Mouse (Mus musculus): ENCODE results near the gene Pax3. TPM values are rescaled to one million over a fixed set of nuclear protein-coding genes. Genes with fewer than 3 reads are reported as not detected.

The Pax3 gene
- 0.04 and 0.05 TPM in 2 replicates for polyA plus RNA-seq (2015; fragmentation: Nextera tagmentation; extraction: Ambion mirVana)

DNA sequence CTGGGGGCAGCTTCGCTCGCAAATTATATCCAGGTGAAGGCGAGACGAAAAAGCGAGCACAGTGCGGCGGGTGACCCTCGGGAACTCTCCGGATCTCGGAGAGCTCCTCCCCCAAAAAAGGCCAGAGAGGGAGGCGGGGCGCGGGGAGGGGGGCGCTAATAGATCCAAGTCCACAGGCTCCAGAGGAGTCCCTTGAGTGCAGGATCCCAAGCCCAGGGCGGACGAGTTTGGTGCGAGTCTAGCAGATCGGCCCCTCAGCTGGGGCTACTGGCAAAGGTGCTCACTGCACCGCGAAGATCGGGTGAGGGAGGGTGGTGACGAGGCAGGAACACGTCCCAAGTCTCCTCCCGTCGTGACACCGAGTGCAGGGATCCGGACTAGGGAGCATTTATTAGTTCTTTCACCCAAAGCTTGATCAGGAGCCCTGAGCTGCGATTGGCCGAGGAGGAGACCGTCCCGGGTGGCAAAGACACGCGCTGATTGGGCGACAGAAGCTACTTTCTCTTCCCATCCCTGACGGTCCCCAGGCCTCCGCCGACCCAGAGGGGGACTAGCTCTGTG is at the start of gene Pax3:
Gene Pax3 (minus strand): TSS at position 384 of the 561 bp plus-strand sequence.
- Histone ChIP-seq H3K9ac (no peak within 1 kb of the TSS), H3K4me1 (peaks cover 11% of the 10 kb centered on the region; the same call in 1 of the 2 replicates), H3K27me3 (replicated peaks) (peaks cover 85% of the 10 kb centered on the region), H3K4me2 (peak within 1 kb of the TSS; percentile 48), H3K36me3 (no peaks in the 10 kb centered on the region), H3K9me3 (no peaks in the 10 kb centered on the region), H3K27ac (no peak within 1 kb of the TSS), H3K4me3 (replicated peaks) (peak within 1 kb of the TSS; percentile 23)
- under 1% methylated on average over 37 of the region's 37 CpGs for WGBS
- ATAC-seq (ENCODE audit: insufficient read depth, low FRiP score, low read depth) = no peak

DNA sequence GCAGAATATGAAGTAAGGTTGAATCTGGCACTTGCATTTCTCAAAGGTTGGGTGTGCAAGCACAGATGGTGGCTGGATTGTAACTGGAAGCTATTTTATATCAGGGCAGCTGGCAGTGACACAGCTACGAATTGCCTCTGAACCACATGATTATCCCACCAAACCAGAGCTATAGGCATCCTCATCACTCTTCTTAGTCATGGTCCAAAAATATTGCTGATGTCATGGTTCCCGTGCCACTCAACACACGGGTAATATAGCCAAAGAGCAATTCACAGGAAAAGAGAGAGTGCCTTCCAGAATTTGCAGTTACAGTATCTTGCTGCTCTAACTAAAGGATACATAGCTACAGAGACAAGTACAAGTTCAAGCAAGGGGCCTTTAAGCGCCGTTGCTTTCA is 37.4 kb upstream of the Pax3 start:
- ATAC-seq (ENCODE audit: insufficient read depth, low FRiP score, low read depth) = no peak
- no peak overlapping the region for H3K9ac ChIP-seq
- no peak overlapping the region for H3K4me3 ChIP-seq (replicated peaks)
- H3K27me3 ChIP-seq (replicated peaks) = no peaks in the 10 kb centered on the region
- H3K4me1 ChIP-seq = no peaks in the 10 kb centered on the region
- 72% methylated on average over 5 of the region's 5 CpGs for WGBS
- H3K4me2 ChIP-seq = no peak overlapping the region
- H3K9me3 ChIP-seq = no peaks in the 10 kb centered on the region
- no peaks in the 10 kb centered on the region for H3K36me3 ChIP-seq
- no peak overlapping the region for H3K27ac ChIP-seq

DNA sequence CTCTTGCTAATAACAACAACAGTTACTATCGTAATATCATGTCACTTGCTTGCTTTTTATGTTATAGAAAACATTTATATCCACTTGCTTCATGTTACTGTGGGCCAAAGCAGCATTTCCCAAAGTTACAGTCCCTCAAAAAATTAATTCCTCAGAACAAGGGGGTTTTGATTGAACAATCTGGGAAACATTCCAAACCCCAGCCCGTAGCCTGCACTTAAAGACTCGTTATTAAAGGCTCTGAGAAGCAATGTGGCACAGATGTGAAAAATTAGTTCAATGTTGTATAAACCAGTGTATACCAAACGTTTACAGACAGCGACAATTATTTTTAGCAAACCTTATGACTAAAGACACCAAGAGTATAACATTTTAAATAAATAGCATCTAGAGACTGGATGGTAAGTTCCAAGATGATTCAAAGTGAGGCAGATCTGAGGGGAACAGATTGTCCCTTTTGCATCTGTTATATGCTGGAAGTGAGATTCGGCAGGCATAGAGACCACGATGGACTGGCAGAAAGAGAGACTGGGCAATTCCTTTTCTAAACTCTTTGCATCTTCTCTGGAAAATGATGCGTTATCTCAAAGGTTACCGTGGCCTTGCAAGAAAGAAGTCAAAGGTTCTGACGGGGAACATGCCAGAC is 35.1 kb upstream of the Pax3 start:
- Histone ChIP-seq H3K4me1 (no peaks in the 10 kb centered on the region), H3K27me3 (replicated peaks) (no peaks in the 10 kb centered on the region), H3K9me3 (no peaks in the 10 kb centered on the region), H3K27ac (no peak overlapping the region), H3K4me3 (replicated peaks) (no peak overlapping the region), H3K4me2 (no peak overlapping the region), H3K36me3 (no peaks in the 10 kb centered on the region), H3K9ac (no peak overlapping the region)
- 44% methylated on average over 10 of the region's 10 CpGs for WGBS
- ATAC-seq (ENCODE audit: insufficient read depth, low FRiP score, low read depth) = no peak

DNA sequence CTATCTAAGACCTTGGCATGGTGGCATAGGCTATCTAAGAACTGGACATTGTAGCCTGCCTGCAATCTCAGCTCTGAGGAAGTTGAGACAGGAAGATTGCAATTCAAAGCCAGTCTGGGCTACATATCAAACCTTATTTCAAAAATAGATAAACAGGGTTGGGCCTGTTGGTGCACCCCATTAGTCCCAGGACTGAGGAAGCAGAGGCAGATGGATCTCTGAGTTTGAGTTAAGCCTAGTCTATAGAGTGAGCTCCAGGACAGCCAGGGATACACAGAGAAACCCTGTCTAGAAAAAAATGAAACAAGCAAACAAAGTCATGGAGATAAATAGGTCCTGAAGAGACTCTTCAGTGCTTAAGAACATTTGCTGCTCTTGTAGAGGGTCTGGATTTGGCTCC is 32.9 kb upstream of the Pax3 start:
- Histone ChIP-seq H3K9me3 (no peaks in the 10 kb centered on the region), H3K4me1 (no peaks in the 10 kb centered on the region), H3K27me3 (replicated peaks) (no peaks in the 10 kb centered on the region), H3K4me3 (replicated peaks) (no peak overlapping the region), H3K4me2 (no peak overlapping the region), H3K27ac (no peak overlapping the region), H3K9ac (no peak overlapping the region), H3K36me3 (no peaks in the 10 kb centered on the region)
- ATAC-seq (ENCODE audit: insufficient read depth, low FRiP score, low read depth) = no peak

DNA sequence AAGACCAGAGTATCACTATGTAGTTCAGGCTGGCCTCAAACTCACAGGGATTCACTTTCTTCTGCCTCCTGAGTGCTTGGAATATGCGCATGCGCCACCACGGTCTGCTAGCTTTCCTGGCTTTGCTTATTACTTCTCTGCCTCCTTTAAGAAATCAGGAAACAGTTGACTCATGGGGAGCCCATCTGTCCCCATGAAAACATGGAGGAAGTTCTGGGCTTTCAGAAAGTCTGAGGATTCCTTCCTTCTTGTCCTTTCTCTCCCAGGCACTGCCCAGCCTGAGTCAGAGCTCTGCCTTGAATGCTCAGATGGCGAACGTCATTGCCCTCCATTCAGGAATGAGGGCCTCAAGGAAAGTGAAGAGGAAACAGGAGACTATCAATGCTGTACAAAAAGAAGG is 31.8 kb upstream of the Pax3 start:
- Histone ChIP-seq H3K9me3 (no peaks in the 10 kb centered on the region), H3K9ac (no peak overlapping the region), H3K4me2 (no peak overlapping the region), H3K4me1 (no peaks in the 10 kb centered on the region), H3K4me3 (replicated peaks) (no peak overlapping the region), H3K27ac (no peak overlapping the region), H3K36me3 (no peaks in the 10 kb centered on the region), H3K27me3 (replicated peaks) (no peaks in the 10 kb centered on the region)
- WGBS = 66% methylated on average over 5 of the region's 5 CpGs
- no peak for ATAC-seq (ENCODE audit: insufficient read depth, low FRiP score, low read depth)

DNA sequence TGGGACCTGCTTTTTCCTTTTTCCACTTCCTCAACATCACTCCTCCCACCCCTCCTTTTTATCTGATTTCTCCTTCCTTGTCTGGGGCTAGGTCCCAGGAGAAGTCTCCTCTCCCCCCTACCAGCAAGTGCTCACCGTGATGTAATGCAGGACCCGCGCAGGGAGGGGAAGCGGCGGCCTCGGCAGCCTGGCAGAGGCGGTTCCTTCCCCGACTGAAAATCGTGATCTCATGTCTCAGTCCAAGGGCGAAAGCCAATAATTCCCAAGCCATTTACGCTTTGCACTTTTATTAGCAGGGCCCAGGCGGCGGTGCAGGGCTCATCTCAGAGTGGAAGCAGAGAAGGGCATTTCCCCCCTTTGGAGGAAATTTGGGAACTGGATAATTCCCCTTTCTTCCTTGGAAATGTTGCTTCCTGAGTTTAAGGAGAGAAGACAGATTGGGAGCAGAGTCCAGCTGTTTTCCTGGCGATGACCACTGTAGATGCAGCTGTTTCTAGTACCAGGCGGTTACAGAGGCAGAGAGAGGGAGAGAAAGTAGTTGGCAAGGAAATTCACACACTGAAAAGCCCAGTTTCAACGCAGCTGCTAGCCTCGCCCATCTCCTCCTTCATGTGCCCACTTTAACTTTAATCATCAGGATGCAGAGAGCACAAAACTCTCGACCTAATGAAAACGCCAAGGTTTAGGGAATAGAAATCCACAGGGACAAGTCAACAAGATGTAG is 21.3 kb upstream of the Pax3 start:
- Histone ChIP-seq H3K4me1 (peaks cover 24% of the 10 kb centered on the region), H3K9me3 (no peaks in the 10 kb centered on the region), H3K4me3 (replicated peaks) (peak overlapping the region; percentile 55; the same call in 1 of the 2 replicates), H3K36me3 (no peaks in the 10 kb centered on the region), H3K9ac (no peak overlapping the region), H3K27ac (no peak overlapping the region), H3K27me3 (replicated peaks) (peaks cover 73% of the 10 kb centered on the region), H3K4me2 (peak overlapping the region; percentile 99)
- ATAC-seq (ENCODE audit: insufficient read depth, low FRiP score, low read depth) = no peak
- 4% methylated on average over 19 of the region's 19 CpGs for WGBS

DNA sequence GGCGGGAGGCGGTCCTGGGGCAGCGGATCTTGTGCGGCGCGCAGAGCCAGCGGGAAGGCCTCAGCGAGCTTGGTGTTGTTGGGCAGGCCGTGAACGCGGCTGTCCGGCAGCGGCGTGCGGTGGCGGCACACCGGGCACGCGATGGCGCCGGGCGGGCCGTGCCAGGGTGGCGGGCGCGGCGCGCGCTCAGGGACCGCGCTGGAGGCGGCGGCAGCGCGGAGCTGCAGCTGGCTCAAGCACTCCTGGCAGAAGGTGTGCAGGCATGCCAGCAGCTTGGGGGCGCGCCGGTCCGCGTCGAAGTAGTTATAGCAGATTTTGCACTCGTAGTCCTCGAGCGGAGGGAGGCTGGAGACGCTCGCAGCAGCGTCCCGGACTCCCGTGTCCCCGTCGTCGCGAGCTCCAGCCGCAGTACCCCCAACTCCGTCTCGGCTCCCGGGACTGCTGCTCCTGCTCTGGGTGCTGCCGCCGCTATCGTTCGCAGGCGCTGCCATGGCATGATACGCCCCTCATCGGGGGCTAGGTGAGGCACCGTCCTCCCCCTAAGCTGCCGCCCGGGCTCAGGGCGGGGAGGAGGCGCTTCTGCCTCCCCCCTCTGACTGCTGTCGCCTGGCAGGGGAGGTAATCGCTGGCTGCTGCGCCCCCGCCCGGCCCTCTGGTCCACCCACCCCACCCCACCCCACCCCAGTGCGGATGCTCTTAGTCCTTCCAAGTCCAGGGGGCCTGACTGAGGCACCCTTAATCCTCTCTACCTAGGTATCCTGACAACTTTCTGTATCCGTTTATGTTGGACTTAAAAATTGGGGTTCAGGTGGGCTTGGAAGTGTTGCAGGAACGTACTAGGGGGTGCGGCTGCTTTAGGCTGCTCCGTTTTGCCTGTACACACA is 20.5 kb upstream of the Pax3 start:
- under 1% methylated on average over 76 of the region's 79 CpGs for WGBS
- Histone ChIP-seq H3K4me2 (peak overlapping the region; percentile 99), H3K4me3 (replicated peaks) (peak overlapping the region; percentile 55), H3K9ac (peak overlapping the region; percentile 29; the same call in 1 of the 2 replicates), H3K27ac (no peak overlapping the region), H3K9me3 (no peaks in the 10 kb centered on the region), H3K4me1 (peaks cover 24% of the 10 kb centered on the region), H3K36me3 (no peaks in the 10 kb centered on the region), H3K27me3 (replicated peaks) (peaks cover 79% of the 10 kb centered on the region)
- ATAC-seq (ENCODE audit: insufficient read depth, low FRiP score, low read depth) = 0 out of 2 replicates have a peak, but pooled peaks have one; percentile 56

DNA sequence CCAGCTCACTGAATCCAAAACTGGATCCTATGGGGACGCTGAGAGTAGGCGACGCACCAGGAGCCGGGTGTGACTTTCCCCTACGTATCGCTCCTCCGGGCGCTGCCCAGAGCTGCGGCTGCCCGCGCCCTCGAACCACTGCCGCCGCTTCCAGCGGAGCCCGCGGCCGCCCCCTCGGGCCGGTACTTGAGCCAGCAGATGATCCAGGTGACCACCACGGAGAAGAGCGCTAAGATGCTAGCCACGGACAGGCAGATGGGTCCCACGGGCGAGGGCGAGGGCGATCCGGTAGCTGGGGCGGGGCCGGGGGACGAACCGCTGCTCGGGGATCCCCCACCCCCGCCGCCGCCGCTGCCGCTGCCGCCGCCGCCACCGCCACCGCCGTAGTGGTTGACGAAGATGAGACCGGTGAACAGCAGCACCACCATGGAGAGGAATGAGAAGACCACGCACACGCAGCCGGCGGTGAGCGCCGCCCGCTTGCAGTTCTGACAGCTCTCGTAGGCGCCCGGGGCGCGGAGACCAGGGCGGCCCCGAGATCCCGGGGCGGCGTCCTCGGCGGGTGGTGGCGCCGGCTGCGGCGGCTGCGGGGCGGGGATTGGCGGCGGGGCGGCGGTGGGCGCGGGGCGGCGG is 19.7 kb upstream of the Pax3 start:
- peaks cover 86% of the 10 kb centered on the region for H3K27me3 ChIP-seq (replicated peaks)
- H3K4me2 ChIP-seq = peak overlapping the region; percentile 99
- no peak for ATAC-seq (ENCODE audit: insufficient read depth, low FRiP score, low read depth)
- peak overlapping the region; percentile 55 for H3K4me3 ChIP-seq (replicated peaks)
- H3K27ac ChIP-seq = no peak overlapping the region
- WGBS = under 1% methylated on average over 59 of the region's 79 CpGs
- no peaks in the 10 kb centered on the region for H3K36me3 ChIP-seq
- H3K9me3 ChIP-seq = no peaks in the 10 kb centered on the region
- H3K9ac ChIP-seq = peak overlapping the region; percentile 29; the same call in 1 of the 2 replicates
- peaks cover 24% of the 10 kb centered on the region for H3K4me1 ChIP-seq

DNA sequence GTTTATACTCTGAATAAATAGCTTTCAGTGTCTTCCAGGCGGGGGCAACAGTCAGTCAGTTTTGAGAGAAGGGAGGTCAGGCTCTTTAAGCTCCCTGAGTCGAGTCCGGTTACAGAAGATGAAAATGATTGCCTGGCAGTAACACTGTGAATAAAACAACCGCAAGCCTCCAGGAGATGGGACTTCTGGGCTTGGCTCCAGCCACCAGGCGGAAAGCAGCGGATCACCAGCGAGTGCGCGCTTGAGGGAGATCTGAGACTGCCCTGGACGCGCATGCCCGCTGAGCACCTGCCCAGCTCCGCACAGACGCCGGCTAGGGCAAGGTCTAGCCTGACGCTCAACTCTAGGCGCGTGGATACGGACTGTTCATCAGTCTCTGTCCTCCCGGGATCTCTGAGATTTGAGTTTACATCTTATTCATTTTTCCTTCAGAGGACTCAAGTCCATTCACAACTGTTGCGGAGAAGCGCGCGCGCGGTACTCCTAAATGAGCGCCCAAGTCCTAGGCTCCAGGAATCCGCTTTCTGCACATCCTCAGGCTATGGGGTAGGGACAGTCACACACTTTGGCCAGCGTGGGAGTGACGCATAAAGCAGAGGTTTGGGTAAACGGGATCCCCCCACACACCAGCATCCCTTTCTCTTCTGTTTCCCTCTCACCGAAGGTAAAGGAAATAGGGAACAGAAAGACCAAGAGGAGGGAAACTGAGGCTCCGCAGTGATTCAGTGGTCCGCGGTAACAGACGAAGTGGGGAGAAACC is 19.0 kb upstream of the Pax3 start:
- Histone ChIP-seq H3K9ac (no peak overlapping the region), H3K4me3 (replicated peaks) (peak overlapping the region; percentile 55), H3K9me3 (no peaks in the 10 kb centered on the region), H3K36me3 (no peaks in the 10 kb centered on the region), H3K4me1 (peaks cover 24% of the 10 kb centered on the region), H3K4me2 (peak overlapping the region; percentile 99), H3K27me3 (replicated peaks) (peaks cover 93% of the 10 kb centered on the region), H3K27ac (no peak overlapping the region)
- ATAC-seq (ENCODE audit: insufficient read depth, low FRiP score, low read depth) = peak; percentile 47; the same call in 1 of the 2 replicates
- WGBS = under 1% methylated on average over 36 of the region's 36 CpGs

DNA sequence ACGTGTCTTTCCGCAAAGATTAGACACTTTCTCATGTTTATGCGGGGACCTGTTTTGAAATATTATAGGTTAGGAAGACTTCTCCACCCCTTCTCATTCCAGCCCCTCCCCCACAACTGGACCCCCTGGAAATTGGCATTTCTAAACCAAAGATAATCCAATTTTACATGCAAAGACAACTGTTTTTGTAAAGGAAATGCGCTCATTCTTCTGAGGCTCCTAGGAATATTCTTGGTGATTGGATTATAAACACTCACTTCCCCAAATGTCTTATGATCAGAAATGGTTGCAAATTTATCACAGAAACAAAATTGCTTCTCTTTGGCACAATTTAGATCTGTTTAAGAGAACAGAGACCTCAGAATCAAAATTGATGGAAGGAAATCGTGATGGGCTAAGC is 14.1 kb upstream of the Pax3 start:
- Histone ChIP-seq H3K36me3 (no peaks in the 10 kb centered on the region), H3K27me3 (replicated peaks) (peaks cover 95% of the 10 kb centered on the region), H3K9ac (no peak overlapping the region), H3K27ac (no peak overlapping the region), H3K4me2 (no peak overlapping the region), H3K9me3 (no peaks in the 10 kb centered on the region), H3K4me1 (peaks cover 5% of the 10 kb centered on the region), H3K4me3 (replicated peaks) (no peak overlapping the region)
- WGBS = 8% methylated on average over 5 of the region's 5 CpGs
- ATAC-seq (ENCODE audit: insufficient read depth, low FRiP score, low read depth) = no peak

DNA sequence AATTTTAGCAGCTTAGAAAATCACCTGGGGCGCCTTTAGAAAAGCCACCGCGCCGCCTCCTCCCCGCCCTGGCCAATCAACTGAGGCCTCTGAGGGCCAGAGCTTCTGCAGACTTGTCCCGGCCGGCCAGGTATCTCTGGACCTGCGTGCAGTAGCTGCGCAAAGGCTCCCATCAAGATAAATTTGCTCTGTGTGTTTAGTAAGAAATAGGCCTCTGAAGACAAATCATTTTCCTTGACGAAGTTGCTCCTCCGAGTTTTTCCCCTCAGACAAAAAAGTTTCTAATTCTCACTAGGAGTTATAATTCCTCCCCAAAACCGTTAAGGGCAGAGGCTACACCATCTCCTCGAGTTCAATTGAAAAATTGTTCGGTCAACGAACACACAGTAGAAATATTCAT is 13.6 kb upstream of the Pax3 start:
- H3K4me1 ChIP-seq = no peaks in the 10 kb centered on the region
- H3K9me3 ChIP-seq = no peaks in the 10 kb centered on the region
- peaks cover 95% of the 10 kb centered on the region for H3K27me3 ChIP-seq (replicated peaks)
- no peak overlapping the region for H3K4me3 ChIP-seq (replicated peaks)
- no peak for ATAC-seq (ENCODE audit: insufficient read depth, low FRiP score, low read depth)
- H3K27ac ChIP-seq = no peak overlapping the region
- H3K9ac ChIP-seq = no peak overlapping the region
- H3K4me2 ChIP-seq = no peak overlapping the region
- 2% methylated on average over 15 of the region's 15 CpGs for WGBS
- no peaks in the 10 kb centered on the region for H3K36me3 ChIP-seq

Measured in stomach, embryonic 15.5 days (tissue).